Mouse (Mus musculus): ENCODE measurements around the gene Met.

The Met gene

DNA sequence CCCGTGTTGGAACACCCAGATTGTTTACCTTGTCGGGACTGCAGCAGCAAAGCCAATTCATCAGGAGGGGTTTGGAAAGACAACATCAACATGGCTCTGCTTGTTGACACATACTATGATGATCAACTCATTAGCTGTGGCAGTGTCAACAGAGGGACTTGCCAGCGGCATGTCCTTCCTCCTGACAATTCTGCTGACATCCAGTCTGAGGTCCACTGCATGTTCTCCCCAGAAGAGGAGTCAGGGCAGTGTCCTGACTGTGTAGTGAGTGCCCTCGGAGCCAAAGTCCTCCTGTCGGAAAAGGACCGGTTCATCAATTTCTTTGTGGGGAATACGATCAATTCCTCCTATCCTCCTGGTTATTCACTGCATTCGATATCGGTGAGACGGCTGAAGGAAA lies 27.9 kb downstream of the Met start:
- DNase-seq (ENCODE audit: low read depth, low spot score) = no peak

GRCm38 (mm10) chr6:17492062-17492461 lies 28.5 kb downstream of the Met start:
- no peak for DNase-seq (ENCODE audit: low read depth, low spot score)

DNA sequence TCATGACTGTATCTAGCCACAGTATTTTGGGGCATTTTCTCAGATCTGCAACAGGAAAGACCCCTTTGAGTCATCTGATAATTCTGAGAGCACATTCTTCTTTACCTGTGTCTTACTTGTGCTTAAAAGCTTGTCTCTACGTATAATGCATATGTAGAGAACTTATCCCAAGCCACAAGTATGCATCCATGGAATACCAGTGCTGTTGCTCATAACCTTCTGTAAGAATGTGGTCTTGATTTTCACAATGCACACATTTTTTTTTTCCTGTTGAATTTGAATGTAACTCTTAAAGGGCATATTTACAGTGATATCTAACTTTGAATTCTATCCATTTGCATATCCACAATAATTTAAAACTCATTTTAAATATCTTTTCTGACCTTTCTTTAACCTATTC lies 31.8 kb downstream of the Met start:
- DNase-seq (ENCODE audit: low read depth, low spot score) = no peak

DNA sequence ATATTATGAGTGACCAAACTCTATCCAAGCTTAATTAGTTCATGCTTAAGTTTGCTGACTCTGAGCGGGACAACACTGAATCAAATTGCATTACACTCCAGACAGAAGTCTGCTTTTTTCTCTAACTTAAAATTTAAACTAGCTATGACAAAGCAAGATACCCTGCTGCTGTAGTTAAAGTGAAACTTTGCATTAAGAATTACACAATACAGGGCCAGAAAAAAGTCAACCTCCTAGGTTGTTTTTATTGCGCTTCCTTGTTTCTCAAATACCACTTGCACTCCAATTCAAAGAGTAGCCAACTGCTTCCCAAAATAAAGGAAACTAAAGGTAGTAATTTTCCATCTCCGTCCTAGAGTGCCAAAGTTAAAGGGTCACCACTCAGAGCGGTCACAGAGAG lies 33.8 kb downstream of the Met start:
- DNase-seq (ENCODE audit: low read depth, low spot score) = no peak

- no peak for DNase-seq (ENCODE audit: low read depth, low spot score)
Measured at GRCm38 (mm10) chr6:17498801-17499200, 35.2 kb downstream of the Met start.

GRCm38 (mm10) chr6:17501440-17501839 lies 37.8 kb downstream of the Met start:
- no peak for DNase-seq (ENCODE audit: low read depth, low spot score)

GRCm38 (mm10) chr6:17502311-17502710 lies 38.7 kb downstream of the Met start:
- DNase-seq (ENCODE audit: low read depth, low spot score) = no peak

DNA sequence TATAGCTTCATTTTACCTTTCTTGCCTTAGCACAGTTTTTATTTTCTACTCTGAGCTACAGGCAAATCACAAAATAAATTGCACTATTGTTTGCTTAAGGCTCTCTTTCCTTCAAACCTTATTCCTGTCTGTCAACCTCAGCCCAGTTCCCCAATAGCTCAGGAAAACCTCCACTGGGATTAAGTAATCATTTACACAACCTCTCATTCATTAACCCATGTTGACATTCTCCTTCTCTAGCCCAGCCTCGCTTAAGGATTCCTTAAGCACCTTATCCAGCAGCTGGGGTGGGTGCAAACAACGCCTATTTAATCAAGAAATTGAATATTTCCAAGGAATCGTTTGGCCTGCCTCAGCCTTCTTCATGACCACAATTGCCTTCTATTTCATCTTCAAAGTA lies 40.1 kb downstream of the Met start:
- no peak for DNase-seq (ENCODE audit: low read depth, low spot score)

GRCm38 (mm10) chr6:17505530-17505929 lies 41.9 kb downstream of the Met start:
- no peak for DNase-seq (ENCODE audit: low read depth, low spot score)

GRCm38 (mm10) chr6:17506831-17507230 lies 43.2 kb downstream of the Met start:
- no peak for DNase-seq (ENCODE audit: low read depth, low spot score)

- DNase-seq (ENCODE audit: low read depth, low spot score) = no peak
Measured at GRCm38 (mm10) chr6:17508184-17508583, 44.6 kb downstream of the Met start.

- DNase-seq (ENCODE audit: low read depth, low spot score) = no peak
Measured at GRCm38 (mm10) chr6:17508604-17509372, 45.2 kb downstream of the Met start.

DNA sequence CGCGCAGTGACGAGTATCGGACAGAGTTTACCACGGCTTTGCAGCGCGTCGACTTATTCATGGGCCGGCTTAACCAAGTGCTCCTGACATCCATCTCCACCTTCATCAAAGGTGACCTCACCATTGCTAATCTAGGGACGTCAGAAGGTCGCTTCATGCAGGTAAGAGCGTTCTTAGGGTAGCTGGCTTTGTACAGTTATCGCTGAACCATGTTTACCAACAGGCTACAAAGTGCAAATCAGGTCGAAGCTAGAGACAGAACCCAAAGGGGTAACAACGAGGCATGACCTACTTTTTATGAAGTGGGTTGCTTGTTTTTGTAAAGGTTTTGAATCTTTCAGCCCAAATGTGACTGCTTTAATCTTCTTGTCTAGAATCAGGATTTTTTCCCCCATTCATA lies 49.8 kb downstream of the Met start:
- no peak for DNase-seq (ENCODE audit: low read depth, low spot score)

- DNase-seq (ENCODE audit: low read depth, low spot score) = no peak
Measured at GRCm38 (mm10) chr6:17515775-17516460, 52.3 kb downstream of the Met start.

GRCm38 (mm10) chr6:17521901-17522717 lies 58.5 kb downstream of the Met start:
- DNase-seq (ENCODE audit: low read depth, low spot score) = no peak

- DNase-seq (ENCODE audit: low read depth, low spot score) = no peak
Measured at GRCm38 (mm10) chr6:17522917-17523316, 59.3 kb downstream of the Met start.

DNA sequence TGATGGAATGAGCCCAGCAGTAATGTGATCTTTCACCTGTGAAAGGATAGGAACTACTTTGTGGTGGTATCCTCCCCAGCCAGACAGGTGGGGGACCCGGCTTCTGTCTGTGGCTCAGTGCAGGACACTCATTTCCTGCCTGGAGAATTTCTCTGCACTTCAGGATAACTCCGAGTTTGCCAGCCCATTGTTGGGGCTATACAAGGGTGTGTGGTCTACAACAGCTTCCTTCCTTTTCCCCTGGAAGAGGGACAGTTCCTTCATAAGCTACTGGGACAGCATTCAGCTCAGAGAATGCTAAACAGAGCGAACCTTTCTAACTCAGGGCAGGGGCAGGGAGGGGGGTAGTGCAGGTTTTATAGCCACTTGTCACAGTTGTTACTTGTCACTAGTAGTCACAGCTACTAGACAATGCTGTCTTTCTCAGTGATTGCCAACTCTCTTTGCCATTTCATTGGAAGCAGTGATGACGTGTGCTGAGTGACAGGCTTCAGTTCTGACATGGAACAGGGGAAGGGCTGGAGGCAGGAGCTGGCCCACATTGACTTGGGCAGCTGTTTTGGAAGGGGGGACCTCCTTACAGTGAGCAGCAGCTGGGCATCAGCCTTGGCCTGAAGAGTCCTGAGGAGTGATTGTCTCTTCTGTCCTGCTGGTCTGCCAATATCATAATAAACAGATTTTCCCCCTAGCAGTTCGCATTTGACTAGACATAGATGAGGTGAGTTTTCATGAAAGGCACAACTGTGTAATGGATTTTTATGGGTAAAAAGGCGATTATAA lies 66.1 kb downstream of the Met start:
- DNase-seq (ENCODE audit: low read depth, low spot score) = no peak

DNA sequence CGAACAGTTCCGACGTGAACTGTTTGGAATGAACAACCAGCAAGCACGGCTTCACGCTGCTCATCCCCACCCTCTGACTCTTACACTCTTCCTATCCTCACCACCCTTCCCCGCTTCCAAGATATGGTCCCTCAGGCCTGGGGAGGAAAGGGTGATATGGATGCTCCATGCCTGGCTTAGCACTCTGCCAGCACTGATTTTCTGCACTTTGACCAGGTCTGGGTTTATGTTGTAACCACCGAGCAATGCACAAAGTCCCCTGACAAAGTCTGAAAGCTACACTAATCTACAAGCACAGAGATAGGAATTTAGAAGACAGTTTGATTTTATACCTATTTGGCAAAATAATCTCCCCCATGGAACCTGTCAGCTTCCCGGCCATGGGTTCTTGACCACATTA lies 78.0 kb downstream of the Met start:
- DNase-seq (ENCODE audit: low read depth, low spot score) = no peak

- DNase-seq (ENCODE audit: low read depth, low spot score) = no peak
Measured at GRCm38 (mm10) chr6:17542383-17542782, 78.8 kb downstream of the Met start.

- no peak for DNase-seq (ENCODE audit: low read depth, low spot score)
Measured at GRCm38 (mm10) chr6:17545480-17545879, 81.9 kb downstream of the Met start.

DNA sequence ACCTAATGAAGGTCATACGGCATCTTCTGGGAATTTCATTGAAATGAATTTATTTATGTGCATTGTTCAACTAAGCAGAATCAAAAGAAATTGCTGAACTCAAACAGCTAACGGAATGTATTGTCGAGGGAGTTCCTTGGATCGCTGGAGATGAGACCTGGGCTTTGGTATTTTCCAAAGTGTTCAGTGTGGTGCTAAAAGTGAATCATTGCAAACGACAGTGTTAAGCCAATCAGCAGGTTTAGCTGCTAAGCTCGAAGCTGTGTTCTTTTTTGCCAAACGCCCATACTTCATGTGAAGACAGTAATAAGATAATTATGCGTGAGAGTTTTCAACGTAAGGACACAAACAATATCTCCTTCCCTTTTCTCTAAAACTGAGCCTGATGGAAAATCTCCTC lies 82.7 kb downstream of the Met start:
- no peak for DNase-seq (ENCODE audit: low read depth, low spot score)

DNA sequence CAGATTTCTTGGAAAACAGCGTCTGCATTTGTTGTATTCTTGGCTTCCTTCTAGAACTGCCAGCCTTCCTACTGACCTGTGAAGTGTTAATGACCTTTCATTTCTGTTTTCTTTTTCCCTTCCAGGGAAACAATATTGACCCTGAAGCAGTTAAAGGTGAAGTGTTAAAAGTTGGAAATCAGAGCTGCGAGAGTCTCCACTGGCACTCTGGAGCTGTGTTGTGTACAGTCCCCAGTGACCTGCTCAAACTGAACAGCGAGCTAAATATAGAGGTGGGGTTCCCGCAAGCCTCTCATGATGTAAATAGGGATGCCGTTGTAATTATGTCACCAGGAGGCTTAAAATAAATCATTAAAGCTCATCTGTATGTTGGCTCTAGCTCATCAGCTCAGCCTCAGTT lies 83.2 kb downstream of the Met start:
- DNase-seq (ENCODE audit: low read depth, low spot score) = no peak

Measured in R1 (cell line).